Mouse (Mus musculus): ENCODE measurements around the gene Prss44. TPM values are rescaled to one million over a fixed set of nuclear protein-coding genes. Genes with fewer than 3 reads are reported as not detected.

Gene Prss44
- total RNA-seq, 2 experiments from 2014 or later: not detected

Other genes starting within 250 kb of the Prss44 start
- 2.1 TPM in 1 of 2 replicates, not detected in the other for gene Nradd, start 189.5 kb upstream of the Prss44 start, total RNA-seq (2014; fragmentation: Nextera tagmentation)
- gene Nradd, start 189.5 kb upstream of the Prss44 start, total RNA-seq (2017): 0.14 and 2.8 TPM in 2 replicates
- 9.1 and 11.9 TPM in 2 replicates for gene Nbeal2, start 159.8 kb upstream of the Prss44 start, total RNA-seq (2014; fragmentation: Nextera tagmentation)
- gene Nbeal2, start 159.8 kb upstream of the Prss44 start, total RNA-seq (2017): 3.7 and 6.8 TPM in 2 replicates
- 92.6 and 110 TPM in 2 replicates for gene Ccdc12, start 157.5 kb upstream of the Prss44 start, total RNA-seq (2014; fragmentation: Nextera tagmentation)
- gene Ccdc12, start 157.5 kb upstream of the Prss44 start, total RNA-seq (2017): 70.8 and 132 TPM in 2 replicates
- not detected in 2 replicates for gene Myl3, start 72.1 kb upstream of the Prss44 start, total RNA-seq (2014; fragmentation: Nextera tagmentation)
- not detected in 2 replicates for gene Myl3, start 72.1 kb upstream of the Prss44 start, total RNA-seq (2017)
- not detected in 2 replicates for gene Pth1r, start 66.8 kb upstream of the Prss44 start, total RNA-seq (2014; fragmentation: Nextera tagmentation)
- not detected in 2 replicates for gene Pth1r, start 66.8 kb upstream of the Prss44 start, total RNA-seq (2017)
- not detected in 2 replicates for gene Prss42, start 15.8 kb upstream of the Prss44 start, total RNA-seq (2014; fragmentation: Nextera tagmentation)
- gene Prss42, start 15.8 kb upstream of the Prss44 start, total RNA-seq (2017): not detected in 2 replicates
- not detected in 2 replicates for gene Prss43, start 12.7 kb downstream of the Prss44 start, total RNA-seq (2014; fragmentation: Nextera tagmentation)
- gene Prss43, start 12.7 kb downstream of the Prss44 start, total RNA-seq (2017): not detected in 2 replicates
- not detected in 2 replicates for gene Prss45, start 20.6 kb downstream of the Prss44 start, total RNA-seq (2014; fragmentation: Nextera tagmentation)
- not detected in 2 replicates for gene Prss45, start 20.6 kb downstream of the Prss44 start, total RNA-seq (2017)
- not detected in 2 replicates for gene Prss46, start 30.5 kb downstream of the Prss44 start, total RNA-seq (2014; fragmentation: Nextera tagmentation)
- not detected in 2 replicates for gene Prss46, start 30.5 kb downstream of the Prss44 start, total RNA-seq (2017)
- gene Prss50, start 44.0 kb downstream of the Prss44 start, total RNA-seq (2014; fragmentation: Nextera tagmentation): 37.4 and 42.3 TPM in 2 replicates
- gene Prss50, start 44.0 kb downstream of the Prss44 start, total RNA-seq (2017): 16.5 and 28.2 TPM in 2 replicates
- 3.7 TPM in 1 of 2 replicates, not detected in the other for gene Als2cl, start 65.9 kb downstream of the Prss44 start, total RNA-seq (2014; fragmentation: Nextera tagmentation)
- 0.66 and 1.0 TPM in 2 replicates for gene Als2cl, start 65.9 kb downstream of the Prss44 start, total RNA-seq (2017)
- gene Tmie, start 66.1 kb downstream of the Prss44 start, total RNA-seq (2014; fragmentation: Nextera tagmentation): 0.94 TPM in 1 of 2 replicates, not detected in the other
- gene Tmie, start 66.1 kb downstream of the Prss44 start, total RNA-seq (2017): 0.88 TPM in 1 of 2 replicates, not detected in the other
- gene Fam240a, start 102.9 kb downstream of the Prss44 start, total RNA-seq (2014; fragmentation: Nextera tagmentation): not detected in 2 replicates
- gene Fam240a, start 102.9 kb downstream of the Prss44 start, total RNA-seq (2017): not detected in 2 replicates
- not detected in 2 replicates for gene Tdgf1, start 132.2 kb downstream of the Prss44 start, total RNA-seq (2014; fragmentation: Nextera tagmentation)
- gene Tdgf1, start 132.2 kb downstream of the Prss44 start, total RNA-seq (2017): not detected in 2 replicates
- 1.2 TPM in 1 of 2 replicates, not detected in the other for gene Lrrc2, start 137.6 kb downstream of the Prss44 start, total RNA-seq (2014; fragmentation: Nextera tagmentation)
- gene Lrrc2, start 137.6 kb downstream of the Prss44 start, total RNA-seq (2017): 0.72 TPM in 1 of 2 replicates, not detected in the other
- not detected in 2 replicates for gene Rtp3, start 176.6 kb downstream of the Prss44 start, total RNA-seq (2014; fragmentation: Nextera tagmentation)
- gene Rtp3, start 176.6 kb downstream of the Prss44 start, total RNA-seq (2017): not detected in 2 replicates
- gene Ltf, start 205.3 kb downstream of the Prss44 start, total RNA-seq (2014; fragmentation: Nextera tagmentation): 126 TPM in 1 of 2 replicates, not detected in the other
- 5.8 and 33.5 TPM in 2 replicates for gene Ltf, start 205.3 kb downstream of the Prss44 start, total RNA-seq (2017)
- gene Ccrl2, start 243.5 kb downstream of the Prss44 start, total RNA-seq (2014; fragmentation: Nextera tagmentation): 0.82 and 1.8 TPM in 2 replicates
- 1.8 and 3.1 TPM in 2 replicates for gene Ccrl2, start 243.5 kb downstream of the Prss44 start, total RNA-seq (2017)

Measured in megakaryocyte-erythroid progenitor cell, adult 5-6 weeks (primary cell).